14 mouse cellular contexts compared by ENCODE assay signal in the genomic region with DNA sequence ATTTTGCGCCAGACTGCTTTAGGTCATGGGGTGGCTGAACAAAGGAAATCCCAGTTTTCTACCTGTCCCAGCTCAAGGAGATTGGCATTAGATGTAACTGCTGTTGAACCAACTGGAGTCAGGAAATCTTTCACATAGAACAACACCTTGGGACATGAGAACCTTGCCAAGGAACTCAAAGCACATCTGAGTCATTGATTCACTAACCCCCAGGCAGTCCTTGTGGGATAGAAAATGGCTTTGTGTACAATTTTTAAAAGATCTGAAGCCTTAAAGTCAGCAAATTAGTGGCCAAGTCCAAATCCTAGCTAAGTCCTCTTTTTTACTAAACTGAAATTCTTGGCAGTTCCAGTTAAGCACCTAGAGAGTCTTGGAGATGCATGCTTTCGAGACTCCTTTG.
"Had no signal": no experiment of that assay in that cellular context is flagged by ENCODE, and none has a peak within 500 bp of the region (broad histone marks: within the 10 kb centered on the region; RNA-seq: fewer than 3 reads in every experiment).

No protein-coding gene starts in this region.

- H3K9me3 ChIP-seq: midbrain, embryonic 10.5 days; midbrain, embryonic 12.5 days; neural tube, embryonic 12.5 days; stomach, embryonic 15.5 days had no signal

- H3K27me3 ChIP-seq: midbrain, embryonic 12.5 days; neural tube, embryonic 12.5 days; stomach, embryonic 15.5 days had no signal

- H3K4me1 ChIP-seq: midbrain, embryonic 10.5 days; midbrain, embryonic 12.5 days; neural tube, embryonic 12.5 days; stomach, embryonic 15.5 days had no signal

- H3K9ac ChIP-seq: lung, embryonic 14.5 days; midbrain, embryonic 12.5 days; neural tube, embryonic 12.5 days; stomach, embryonic 15.5 days had no signal

- H3K4me3 ChIP-seq: midbrain, embryonic 10.5 days; midbrain, embryonic 12.5 days; neural tube, embryonic 12.5 days; stomach, embryonic 15.5 days had no signal

- H3K4me2 ChIP-seq: lung, embryonic 14.5 days; midbrain, embryonic 12.5 days; neural tube, embryonic 12.5 days; stomach, embryonic 15.5 days had no signal

- H3K36me3 ChIP-seq: midbrain, embryonic 10.5 days; midbrain, embryonic 12.5 days; neural tube, embryonic 12.5 days; stomach, embryonic 15.5 days had no signal

- DNase-seq: lung, adult 18-20 months; lung, embryonic 14.5 days; lung, postnatal 10 days; lung, postnatal 4 days; midbrain, embryonic 14.5 days; right cerebral cortex, postnatal 14 days; thymus, adult 2 months; thymus, postnatal 25 days; thymus, postnatal 4 days had no signal

- H3K27ac ChIP-seq: midbrain, embryonic 10.5 days; midbrain, embryonic 12.5 days; neural tube, embryonic 12.5 days; stomach, embryonic 15.5 days; stomach, postnatal 0 days had no signal
